Mouse (Mus musculus): ENCODE results near the gene Gnat2.

The Gnat2 gene

GRCm38 (mm10) chr3:108117465-108117864 lies 24.9 kb downstream of the Gnat2 start:
- DNase-seq (ENCODE audit: low spot score in 2 of 2): no peak

GRCm38 (mm10) chr3:108121101-108121500 lies 28.5 kb downstream of the Gnat2 start:
- DNase-seq (ENCODE audit: low spot score in 2 of 2): no peak

- DNase-seq (ENCODE audit: low spot score in 2 of 2): no peak
These were observed 30.7 kb downstream of the Gnat2 start for GRCm38 (mm10) chr3:108123242-108123641.

GRCm38 (mm10) chr3:108124131-108124530 lies 31.5 kb downstream of the Gnat2 start:
- no peak for DNase-seq (ENCODE audit: low spot score in 2 of 2)

- DNase-seq (ENCODE audit: low spot score in 2 of 2): no peak
These were observed 33.7 kb downstream of the Gnat2 start for GRCm38 (mm10) chr3:108126327-108126726.

GRCm38 (mm10) chr3:108128520-108128919 lies 35.9 kb downstream of the Gnat2 start:
- DNase-seq (ENCODE audit: low spot score in 2 of 2): no peak

GRCm38 (mm10) chr3:108129367-108129766 lies 36.8 kb downstream of the Gnat2 start:
- no peak for DNase-seq (ENCODE audit: low spot score in 2 of 2)

- DNase-seq (ENCODE audit: low spot score in 2 of 2): no peak
These were observed 37.2 kb downstream of the Gnat2 start for GRCm38 (mm10) chr3:108129804-108130203.

- no peak for DNase-seq (ENCODE audit: low spot score in 2 of 2)
These were observed 38.6 kb downstream of the Gnat2 start for GRCm38 (mm10) chr3:108131216-108131615.

- no peak for DNase-seq (ENCODE audit: low spot score in 2 of 2)
These were observed 39.2 kb downstream of the Gnat2 start for GRCm38 (mm10) chr3:108131821-108132220.

GRCm38 (mm10) chr3:108132484-108132883 lies 39.9 kb downstream of the Gnat2 start:
- DNase-seq (ENCODE audit: low spot score in 2 of 2): no peak

- no peak for DNase-seq (ENCODE audit: low spot score in 2 of 2)
These were observed 42.1 kb downstream of the Gnat2 start for GRCm38 (mm10) chr3:108134701-108135100.

GRCm38 (mm10) chr3:108139113-108139512 lies 46.5 kb downstream of the Gnat2 start:
- DNase-seq (ENCODE audit: low spot score in 2 of 2): no peak

- no peak for DNase-seq (ENCODE audit: low spot score in 2 of 2)
These were observed 48.2 kb downstream of the Gnat2 start for GRCm38 (mm10) chr3:108140786-108141185.

GRCm38 (mm10) chr3:108145534-108146445 lies 53.2 kb downstream of the Gnat2 start, which contains the start of gene Gnai3:
Gene Gnai3 (minus strand): TSS chr3:108146146.
- peak; percentile 71 to 86 for DNase-seq (ENCODE audit: low spot score in 2 of 2)

- DNase-seq (ENCODE audit: low spot score in 2 of 2): no peak
These were observed 54.1 kb downstream of the Gnat2 start for GRCm38 (mm10) chr3:108146671-108147070.

GRCm38 (mm10) chr3:108147386-108148235 lies 55.0 kb downstream of the Gnat2 start:
- peak; percentile 82 to 91 for DNase-seq (ENCODE audit: low spot score in 2 of 2)

All from cerebellum, postnatal 4 days (tissue).